Mouse (Mus musculus): Measurements from ENCODE around the gene Gm20388. TPM values are rescaled to one million over a fixed set of nuclear protein-coding genes. Genes with fewer than 3 reads are reported as not detected.

The Gm20388 gene
- polyA plus RNA-seq, 1 experiment, result 10.6 TPM

GRCm38 (mm10) chr8:122679325-122679920, 2768.8 kb downstream of the Gm20388 start:
- TF ChIP-seq POLR2A (IDR thresholded peaks at IDR 0.05; ENCODE audit: borderline replicate concordance, control insufficient read depth, low read depth, low read length) (no peak), CTCF (IDR thresholded peaks at IDR 0.05; ENCODE audit: control insufficient read depth, insufficient read depth, low read length) (no peak)
- Histone ChIP-seq H3K4me1 (ENCODE audit: control insufficient read depth, insufficient read depth, low read length) (peaks cover 7% of the 10 kb centered on the region), H3K27ac (ENCODE audit: control insufficient read depth, insufficient read depth, low read depth, low read length, poor library complexity) (no peak overlapping the region), H3K4me3 (replicated peaks; ENCODE audit: control insufficient read depth, low read depth, low read length) (no peak overlapping the region)
- 60% methylated on average over 11 of the region's 11 CpGs for WGBS

GRCm38 (mm10) chr8:122680171-122680570, 2769.5 kb downstream of the Gm20388 start:
- WGBS, result 57% methylated on average over 7 of the region's 7 CpGs
- Histone ChIP-seq H3K4me1 (ENCODE audit: control insufficient read depth, insufficient read depth, low read length) (peaks cover 9% of the 10 kb centered on the region), H3K4me3 (replicated peaks; ENCODE audit: control insufficient read depth, low read depth, low read length) (no peak overlapping the region), H3K27ac (ENCODE audit: control insufficient read depth, insufficient read depth, low read depth, low read length, poor library complexity) (no peak overlapping the region)
- no peak for TF ChIP-seq POLR2A (IDR thresholded peaks at IDR 0.05; ENCODE audit: borderline replicate concordance, control insufficient read depth, low read depth, low read length)
- no peak for TF ChIP-seq CTCF (IDR thresholded peaks at IDR 0.05; ENCODE audit: control insufficient read depth, insufficient read depth, low read length)

GRCm38 (mm10) chr8:122682820-122683219, 2772.2 kb downstream of the Gm20388 start:
- H3K27ac ChIP-seq (ENCODE audit: control insufficient read depth, insufficient read depth, low read depth, low read length, poor library complexity), result no peak overlapping the region
- TF ChIP-seq CTCF (IDR thresholded peaks at IDR 0.05; ENCODE audit: control insufficient read depth, insufficient read depth, low read length) (no peak), POLR2A (IDR thresholded peaks at IDR 0.05; ENCODE audit: borderline replicate concordance, control insufficient read depth, low read depth, low read length) (no peak)
- 53% methylated on average over 11 of the region's 11 CpGs for WGBS
- no peak overlapping the region for H3K4me3 ChIP-seq (replicated peaks; ENCODE audit: control insufficient read depth, low read depth, low read length)
- H3K4me1 ChIP-seq (ENCODE audit: control insufficient read depth, insufficient read depth, low read length), result peaks cover 11% of the 10 kb centered on the region

GRCm38 (mm10) chr8:122685097-122685861, 2774.6 kb downstream of the Gm20388 start:
- peaks cover 11% of the 10 kb centered on the region for H3K4me1 ChIP-seq (ENCODE audit: control insufficient read depth, insufficient read depth, low read length)
- no peak for TF ChIP-seq POLR2A (IDR thresholded peaks at IDR 0.05; ENCODE audit: borderline replicate concordance, control insufficient read depth, low read depth, low read length)
- no peak for TF ChIP-seq CTCF (IDR thresholded peaks at IDR 0.05; ENCODE audit: control insufficient read depth, insufficient read depth, low read length)
- H3K27ac ChIP-seq (ENCODE audit: control insufficient read depth, insufficient read depth, low read depth, low read length, poor library complexity), result peak overlapping the region; percentile 38
- 72% methylated on average over 19 of the region's 19 CpGs for WGBS
- H3K4me3 ChIP-seq (replicated peaks; ENCODE audit: control insufficient read depth, low read depth, low read length), result no peak overlapping the region

GRCm38 (mm10) chr8:122686879-122687278, 2776.2 kb downstream of the Gm20388 start:
- TF ChIP-seq CTCF (IDR thresholded peaks at IDR 0.05; ENCODE audit: control insufficient read depth, insufficient read depth, low read length), result no peak
- TF ChIP-seq POLR2A (IDR thresholded peaks at IDR 0.05; ENCODE audit: borderline replicate concordance, control insufficient read depth, low read depth, low read length), result no peak
- 85% methylated on average over 9 of the region's 9 CpGs for WGBS
- peaks cover 16% of the 10 kb centered on the region for H3K4me1 ChIP-seq (ENCODE audit: control insufficient read depth, insufficient read depth, low read length)
- H3K27ac ChIP-seq (ENCODE audit: control insufficient read depth, insufficient read depth, low read depth, low read length, poor library complexity), result 0 out of 2 replicates have a peak overlapping the region, but pooled peaks have one; percentile 12
- H3K4me3 ChIP-seq (replicated peaks; ENCODE audit: control insufficient read depth, low read depth, low read length), result no peak overlapping the region

GRCm38 (mm10) chr8:122689315-122689714, 2778.7 kb downstream of the Gm20388 start:
- Histone ChIP-seq H3K4me1 (ENCODE audit: control insufficient read depth, insufficient read depth, low read length) (peaks cover 19% of the 10 kb centered on the region), H3K4me3 (replicated peaks; ENCODE audit: control insufficient read depth, low read depth, low read length) (no peak overlapping the region), H3K27ac (ENCODE audit: control insufficient read depth, insufficient read depth, low read depth, low read length, poor library complexity) (0 out of 2 replicates have a peak overlapping the region, but pooled peaks have one; percentile 11)
- TF ChIP-seq POLR2A (IDR thresholded peaks at IDR 0.05; ENCODE audit: borderline replicate concordance, control insufficient read depth, low read depth, low read length) (no peak), CTCF (IDR thresholded peaks at IDR 0.05; ENCODE audit: control insufficient read depth, insufficient read depth, low read length) (no peak)
- 12% methylated on average over 1 of the region's 1 CpGs for WGBS

- no peak overlapping the region for H3K4me3 ChIP-seq (replicated peaks; ENCODE audit: control insufficient read depth, low read depth, low read length)
- H3K27ac ChIP-seq (ENCODE audit: control insufficient read depth, insufficient read depth, low read depth, low read length, poor library complexity), result no peak overlapping the region
- peaks cover 24% of the 10 kb centered on the region for H3K4me1 ChIP-seq (ENCODE audit: control insufficient read depth, insufficient read depth, low read length)
- 48% methylated on average over 6 of the region's 6 CpGs for whole genome bisulfite sequencing
- TF ChIP-seq POLR2A (IDR thresholded peaks at IDR 0.05; ENCODE audit: borderline replicate concordance, control insufficient read depth, low read depth, low read length) (no peak), CTCF (IDR thresholded peaks at IDR 0.05; ENCODE audit: control insufficient read depth, insufficient read depth, low read length) (no peak)
Observed at GRCm38 (mm10) chr8:122691018-122691417, 2780.4 kb downstream of the Gm20388 start.

- TF ChIP-seq CTCF (IDR thresholded peaks at IDR 0.05; ENCODE audit: control insufficient read depth, insufficient read depth, low read length) (no peak), POLR2A (IDR thresholded peaks at IDR 0.05; ENCODE audit: borderline replicate concordance, control insufficient read depth, low read depth, low read length) (no peak)
- 57% methylated on average over 8 of the region's 8 CpGs for WGBS
- H3K27ac ChIP-seq (ENCODE audit: control insufficient read depth, insufficient read depth, low read depth, low read length, poor library complexity), result no peak overlapping the region
- H3K4me1 ChIP-seq (ENCODE audit: control insufficient read depth, insufficient read depth, low read length), result peaks cover 28% of the 10 kb centered on the region
- no peak overlapping the region for H3K4me3 ChIP-seq (replicated peaks; ENCODE audit: control insufficient read depth, low read depth, low read length)
Observed at GRCm38 (mm10) chr8:122692152-122692551, 2781.5 kb downstream of the Gm20388 start.

All from bone marrow, adult 2 months (tissue).